Mouse (Mus musculus): ENCODE data around the gene Svs2. TPM values are rescaled to one million over a fixed set of nuclear protein-coding genes. Genes with fewer than 3 reads are reported as not detected.
A peak's percentile ranks its signal among the peaks of the same experiment; 100 is the strongest.

Gene Svs2
- total and polyA plus RNA-seq, 2 experiments from 2014 or later, result not detected

- H3K27me3 ChIP-seq (ENCODE audit: insufficient read depth, low read length), result no peaks in the 10 kb centered on the region
- 79% methylated on average over 5 of the region's 5 CpGs for WGBS
- no peaks in the 10 kb centered on the region for H3K36me3 ChIP-seq (ENCODE audit: insufficient read depth)
- no peak overlapping the region for H3K27ac ChIP-seq (ENCODE audit: low read depth, low read length)
- DNase-seq (no peak), ATAC-seq (no peak)
- H3K4me3 ChIP-seq (ENCODE audit: low read depth, low read length), result no peak overlapping the region
- H3K4me2 ChIP-seq (ENCODE audit: low read depth), result no peak overlapping the region
- H3K9me3 ChIP-seq (ENCODE audit: low read length), result no peaks in the 10 kb centered on the region
- H3K9ac ChIP-seq, result no peak overlapping the region
- no peak for TF ChIP-seq CTCF (IDR thresholded peaks at IDR 0.05; ENCODE audit: low read depth)
- H3K4me1 ChIP-seq (ENCODE audit: insufficient read depth), result no peaks in the 10 kb centered on the region
Observed at GRCm38 (mm10) chr2:164194959-164195630, 43.2 kb downstream of the Svs2 start.

- no peak overlapping the region for H3K4me3 ChIP-seq (ENCODE audit: low read depth, low read length)
- no peaks in the 10 kb centered on the region for H3K9me3 ChIP-seq (ENCODE audit: low read length)
- no peaks in the 10 kb centered on the region for H3K4me1 ChIP-seq (ENCODE audit: insufficient read depth)
- no peak overlapping the region for H3K9ac ChIP-seq
- H3K27ac ChIP-seq (ENCODE audit: low read depth, low read length), result no peak overlapping the region
- no peak for TF ChIP-seq CTCF (IDR thresholded peaks at IDR 0.05; ENCODE audit: low read depth)
- DNase-seq (no peak), ATAC-seq (no peak)
- no peaks in the 10 kb centered on the region for H3K27me3 ChIP-seq (ENCODE audit: insufficient read depth, low read length)
- no peak overlapping the region for H3K4me2 ChIP-seq (ENCODE audit: low read depth)
- no peaks in the 10 kb centered on the region for H3K36me3 ChIP-seq (ENCODE audit: insufficient read depth)
Observed at GRCm38 (mm10) chr2:164192279-164192678, 46.0 kb downstream of the Svs2 start.

GRCm38 (mm10) chr2:164190576-164190975 is 47.7 kb downstream of the Svs2 start, which contains the start of gene Wfdc12:
TSS of gene Wfdc12 (minus strand) at chr2:164190608.
- no peak within 1 kb of the TSS for H3K4me3 ChIP-seq (ENCODE audit: low read depth, low read length)
- no peak within 1 kb of the TSS for H3K4me2 ChIP-seq (ENCODE audit: low read depth)
- no peaks in the 10 kb centered on the region for H3K9me3 ChIP-seq (ENCODE audit: low read length)
- no peak for TF ChIP-seq CTCF (IDR thresholded peaks at IDR 0.05; ENCODE audit: low read depth)
- H3K27ac ChIP-seq (ENCODE audit: low read depth, low read length), result no peak within 1 kb of the TSS
- ATAC-seq (no peak), DNase-seq (no peak)
- H3K27me3 ChIP-seq (ENCODE audit: insufficient read depth, low read length), result no peaks in the 10 kb centered on the region
- H3K9ac ChIP-seq, result no peak within 1 kb of the TSS
- H3K36me3 ChIP-seq (ENCODE audit: insufficient read depth), result no peaks in the 10 kb centered on the region
- H3K4me1 ChIP-seq (ENCODE audit: insufficient read depth), result no peaks in the 10 kb centered on the region
- WGBS, result 80% methylated on average over 6 of the region's 6 CpGs

GRCm38 (mm10) chr2:164188722-164189121 is 49.5 kb downstream of the Svs2 start:
- Histone ChIP-seq H3K27me3 (ENCODE audit: insufficient read depth, low read length) (no peaks in the 10 kb centered on the region), H3K36me3 (ENCODE audit: insufficient read depth) (no peaks in the 10 kb centered on the region), H3K4me2 (ENCODE audit: low read depth) (no peak overlapping the region), H3K4me3 (ENCODE audit: low read depth, low read length) (no peak overlapping the region), H3K9ac (no peak overlapping the region), H3K9me3 (ENCODE audit: low read length) (no peaks in the 10 kb centered on the region), H3K4me1 (ENCODE audit: insufficient read depth) (no peaks in the 10 kb centered on the region), H3K27ac (ENCODE audit: low read depth, low read length) (no peak overlapping the region)
- WGBS, result 34% methylated on average over 5 of the region's 5 CpGs
- no peak for ATAC-seq
- no peak for DNase-seq
- TF ChIP-seq CTCF (IDR thresholded peaks at IDR 0.05; ENCODE audit: low read depth), result peak; percentile 53

Other genes with a start within 250 kb of the Svs2 start
- gene Ywhab, start 243.5 kb downstream of the Svs2 start, total RNA-seq (2014; rRNA removed), result 161 and 171 TPM in 2 replicates
- gene Ywhab, start 243.5 kb downstream of the Svs2 start, polyA plus RNA-seq (2015; fragmentation: Nextera tagmentation; extraction: Ambion mirVana), result 510 and 620 TPM in 2 replicates
- gene Pabpc1l, start 213.0 kb downstream of the Svs2 start, total RNA-seq (2014; rRNA removed), result 0.71 and 1.1 TPM in 2 replicates
- gene Pabpc1l, start 213.0 kb downstream of the Svs2 start, polyA plus RNA-seq (2015; fragmentation: Nextera tagmentation; extraction: Ambion mirVana), result 1.8 and 2.6 TPM in 2 replicates
- 33.5 and 36.1 TPM in 2 replicates for gene Stk4, start 168.1 kb downstream of the Svs2 start, total RNA-seq (2014; rRNA removed)
- gene Stk4, start 168.1 kb downstream of the Svs2 start, polyA plus RNA-seq (2015; fragmentation: Nextera tagmentation; extraction: Ambion mirVana), result 17.4 and 19.3 TPM in 2 replicates
- 37.2 and 42.2 TPM in 2 replicates for gene Tomm34, start 167.3 kb downstream of the Svs2 start, total RNA-seq (2014; rRNA removed)
- 49.4 and 54.2 TPM in 2 replicates for gene Tomm34, start 167.3 kb downstream of the Svs2 start, polyA plus RNA-seq (2015; fragmentation: Nextera tagmentation; extraction: Ambion mirVana)
- gene Kcns1, start 67.4 kb downstream of the Svs2 start, total RNA-seq (2014; rRNA removed), result 12.8 and 15.4 TPM in 2 replicates
- gene Kcns1, start 67.4 kb downstream of the Svs2 start, polyA plus RNA-seq (2015; fragmentation: Nextera tagmentation; extraction: Ambion mirVana), result 2.4 and 3.5 TPM in 2 replicates
- gene Wfdc5, start 55.7 kb downstream of the Svs2 start, total RNA-seq (2014; rRNA removed), result not detected in 2 replicates
- not detected in 2 replicates for gene Wfdc5, start 55.7 kb downstream of the Svs2 start, polyA plus RNA-seq (2015; fragmentation: Nextera tagmentation; extraction: Ambion mirVana)
- gene Wfdc12, start 47.9 kb downstream of the Svs2 start, total RNA-seq (2014; rRNA removed), result not detected in 2 replicates
- gene Wfdc12, start 47.9 kb downstream of the Svs2 start, polyA plus RNA-seq (2015; fragmentation: Nextera tagmentation; extraction: Ambion mirVana), result not detected in 2 replicates
- not detected in 2 replicates for gene Wfdc15a, start 38.3 kb downstream of the Svs2 start, total RNA-seq (2014; rRNA removed)
- gene Wfdc15a, start 38.3 kb downstream of the Svs2 start, polyA plus RNA-seq (2015; fragmentation: Nextera tagmentation; extraction: Ambion mirVana), result not detected in 2 replicates
- not detected in 2 replicates for gene Wfdc15b, start 16.8 kb downstream of the Svs2 start, total RNA-seq (2014; rRNA removed)
- gene Wfdc15b, start 16.8 kb downstream of the Svs2 start, polyA plus RNA-seq (2015; fragmentation: Nextera tagmentation; extraction: Ambion mirVana), result not detected in 2 replicates
- not detected in 2 replicates for gene Svs3b, start 18.2 kb upstream of the Svs2 start, total RNA-seq (2014; rRNA removed)
- gene Svs3b, start 18.2 kb upstream of the Svs2 start, polyA plus RNA-seq (2015; fragmentation: Nextera tagmentation; extraction: Ambion mirVana), result not detected in 2 replicates
- gene Svs4, start 40.0 kb upstream of the Svs2 start, total RNA-seq (2014; rRNA removed), result not detected in 2 replicates
- gene Svs4, start 40.0 kb upstream of the Svs2 start, polyA plus RNA-seq (2015; fragmentation: Nextera tagmentation; extraction: Ambion mirVana), result not detected in 2 replicates
- gene Svs3a, start 50.8 kb upstream of the Svs2 start, total RNA-seq (2014; rRNA removed), result not detected in 2 replicates
- gene Svs3a, start 50.8 kb upstream of the Svs2 start, polyA plus RNA-seq (2015; fragmentation: Nextera tagmentation; extraction: Ambion mirVana), result not detected in 2 replicates
- not detected in 2 replicates for gene Svs6, start 78.3 kb upstream of the Svs2 start, total RNA-seq (2014; rRNA removed)
- gene Svs6, start 78.3 kb upstream of the Svs2 start, polyA plus RNA-seq (2015; fragmentation: Nextera tagmentation; extraction: Ambion mirVana), result not detected in 2 replicates
- gene Svs5, start 94.3 kb upstream of the Svs2 start, total RNA-seq (2014; rRNA removed), result not detected in 2 replicates
- gene Svs5, start 94.3 kb upstream of the Svs2 start, polyA plus RNA-seq (2015; fragmentation: Nextera tagmentation; extraction: Ambion mirVana), result not detected in 2 replicates
- gene Slpi, start 150.6 kb upstream of the Svs2 start, total RNA-seq (2014; rRNA removed), result not detected in 2 replicates
- gene Slpi, start 150.6 kb upstream of the Svs2 start, polyA plus RNA-seq (2015; fragmentation: Nextera tagmentation; extraction: Ambion mirVana), result 0.71 and 0.77 TPM in 2 replicates
- gene Rbpjl, start 164.7 kb upstream of the Svs2 start, total RNA-seq (2014; rRNA removed), result 0.46 TPM in 1 of 2 replicates, not detected in the other
- gene Rbpjl, start 164.7 kb upstream of the Svs2 start, polyA plus RNA-seq (2015; fragmentation: Nextera tagmentation; extraction: Ambion mirVana), result 0.17 and 0.33 TPM in 2 replicates
- 6.2 and 6.3 TPM in 2 replicates for gene Matn4, start 166.7 kb upstream of the Svs2 start, total RNA-seq (2014; rRNA removed)
- gene Matn4, start 166.7 kb upstream of the Svs2 start, polyA plus RNA-seq (2015; fragmentation: Nextera tagmentation; extraction: Ambion mirVana), result 3.3 and 7.1 TPM in 2 replicates
- 11.8 and 14.0 TPM in 2 replicates for gene Sdc4, start 205.4 kb upstream of the Svs2 start, total RNA-seq (2014; rRNA removed)
- gene Sdc4, start 205.4 kb upstream of the Svs2 start, polyA plus RNA-seq (2015; fragmentation: Nextera tagmentation; extraction: Ambion mirVana), result 8.0 and 16.5 TPM in 2 replicates
- 88.0 and 167 TPM in 2 replicates for gene Sys1, start 218.5 kb upstream of the Svs2 start, total RNA-seq (2014; rRNA removed)
- gene Sys1, start 218.5 kb upstream of the Svs2 start, polyA plus RNA-seq (2015; fragmentation: Nextera tagmentation; extraction: Ambion mirVana), result 105 and 110 TPM in 2 replicates
- gene Gm20458, start 222.5 kb upstream of the Svs2 start, total RNA-seq (2014; rRNA removed), result 3.6 and 10.5 TPM in 2 replicates
- gene Gm20458, start 222.5 kb upstream of the Svs2 start, polyA plus RNA-seq (2015; fragmentation: Nextera tagmentation; extraction: Ambion mirVana), result 10.0 and 10.7 TPM in 2 replicates
- gene Trp53tg5, start 235.3 kb upstream of the Svs2 start, total RNA-seq (2014; rRNA removed), result not detected in 2 replicates
- not detected in 2 replicates for gene Trp53tg5, start 235.3 kb upstream of the Svs2 start, polyA plus RNA-seq (2015; fragmentation: Nextera tagmentation; extraction: Ambion mirVana)
- 21.7 and 23.9 TPM in 2 replicates for gene Dbndd2, start 247.6 kb upstream of the Svs2 start, total RNA-seq (2014; rRNA removed)
- gene Dbndd2, start 247.6 kb upstream of the Svs2 start, polyA plus RNA-seq (2015; fragmentation: Nextera tagmentation; extraction: Ambion mirVana), result 10.9 and 17.6 TPM in 2 replicates